Mouse (Mus musculus) forebrain, embryonic 10.5 days (tissue): ENCODE measurements at regions not wholly inside any gene's neighbourhood (a gene's known extent, or its start where the extent isn't known, plus 50 kb on each side); places are given as distances from the start of the nearest gene placed in this dataset.

Source experiments
- DNase-seq: peaks from one replicate; pipeline ENCODE4 v3.0.0-alpha.2; 2017; ENCODE audit warnings: low spot score; ENCODE audit errors: extremely low spot score
- H3K27ac ChIP-seq: fragments of 300-500 bp; sonication (generic); 2 replicates; pipeline ENCODE4 v1.5.1; 2016; ENCODE audit warnings: mild to moderate bottlenecking
- H3K27me3 ChIP-seq: fragments of 300-500 bp; sonication (generic); 2 replicates; pipeline ENCODE4 v1.6.1; 2016; ENCODE audit warnings: mild to moderate bottlenecking; ENCODE audit not compliant: poor library complexity, severe bottlenecking
- H3K36me3 ChIP-seq: fragments of 300-500 bp; sonication (generic); replicated peaks from 2 replicates; pipeline ENCODE4 v1.6.1; 2016; ENCODE audit warnings: mild to moderate bottlenecking, moderate library complexity
- H3K4me1 ChIP-seq: fragments of 300-500 bp; sonication (generic); 2 replicates; pipeline ENCODE4 v1.6.1; 2016
- H3K4me3 ChIP-seq: fragments of 300-500 bp; sonication (generic); 2 replicates; pipeline ENCODE4 v1.5.1; 2016; ENCODE audit warnings: mild to moderate bottlenecking, moderate library complexity
- H3K9me3 ChIP-seq: fragments of 300-500 bp; sonication (generic); 2 replicates; pipeline ENCODE4 v1.6.1; 2016; ENCODE audit warnings: mild to moderate bottlenecking, moderate library complexity
- WGBS: fragments of 180-500 bp; shearing (Covaris S2); methylation state at CpG from one replicate; pipeline ENCODE4 v1.1.7; 2016; 5-methylcytosine and 5-hydroxymethylcytosine counted together

- Histone ChIP-seq H3K27me3 (no peaks in the 10 kb centered on the region), H3K4me1 (no peaks in the 10 kb centered on the region), H3K9me3 (no peaks in the 10 kb centered on the region), H3K36me3 (no peaks in the 10 kb centered on the region), H3K4me3 (no peak overlapping the region), H3K27ac (no peak overlapping the region)
- DNase-seq = no peak
- 86% methylated on average over 9 of the region's 9 CpGs for WGBS
Measured at GRCm38 (mm10) chr12:26679887-26680567, 211.0 kb downstream of the Cmpk2 start.

GRCm38 (mm10) chr12:26665466-26665865 is 196.5 kb downstream of the Cmpk2 start:
- Histone ChIP-seq H3K9me3 (no peaks in the 10 kb centered on the region), H3K4me3 (no peak overlapping the region), H3K4me1 (peaks cover 3% of the 10 kb centered on the region; the same call in 1 of the 2 replicates), H3K27me3 (no peaks in the 10 kb centered on the region), H3K27ac (no peak overlapping the region), H3K36me3 (no peaks in the 10 kb centered on the region)
- DNase-seq = no peak
- 89% methylated on average over 4 of the region's 4 CpGs for WGBS

- Histone ChIP-seq H3K27ac (no peak overlapping the region), H3K4me3 (no peak overlapping the region), H3K27me3 (no peaks in the 10 kb centered on the region), H3K36me3 (no peaks in the 10 kb centered on the region), H3K4me1 (no peaks in the 10 kb centered on the region), H3K9me3 (no peaks in the 10 kb centered on the region)
- no peak for DNase-seq
- 91% methylated on average over 2 of the region's 2 CpGs for WGBS
Measured at GRCm38 (mm10) chr12:26654251-26654650, 185.2 kb downstream of the Cmpk2 start.

- no peaks in the 10 kb centered on the region for H3K27me3 ChIP-seq
- WGBS = 86% methylated on average over 6 of the region's 6 CpGs
Measured at GRCm38 (mm10) chr12:26653781-26654180, 184.8 kb downstream of the Cmpk2 start.

GRCm38 (mm10) chr12:26646141-26646540 is 177.1 kb downstream of the Cmpk2 start:
- Histone ChIP-seq H3K4me1 (0 out of 2 replicates have a peak, but pooled peaks cover 4% of the 10 kb centered on the region), H3K27ac (no peak overlapping the region), H3K4me3 (no peak overlapping the region), H3K27me3 (no peaks in the 10 kb centered on the region), H3K9me3 (no peaks in the 10 kb centered on the region), H3K36me3 (no peaks in the 10 kb centered on the region)
- no peak for DNase-seq

More at GRCm38 (mm10) chr12:26653781-26654180, 184.8 kb downstream of the Cmpk2 start:
- no peaks in the 10 kb centered on the region for H3K4me1 ChIP-seq
- H3K4me3 ChIP-seq = no peak overlapping the region
- no peaks in the 10 kb centered on the region for H3K36me3 ChIP-seq
- H3K9me3 ChIP-seq = no peaks in the 10 kb centered on the region
- no peak overlapping the region for H3K27ac ChIP-seq
- DNase-seq = no peak

- no peaks in the 10 kb centered on the region for H3K27me3 ChIP-seq
- DNase-seq = no peak
- H3K27ac ChIP-seq = peak overlapping the region; percentile 66
- H3K9me3 ChIP-seq = no peaks in the 10 kb centered on the region
- H3K4me1 ChIP-seq = peaks cover 36% of the 10 kb centered on the region
- no peak overlapping the region for H3K4me3 ChIP-seq
- no peaks in the 10 kb centered on the region for H3K36me3 ChIP-seq
- WGBS = 49% methylated on average over 4 of the region's 4 CpGs
Measured at GRCm38 (mm10) chr12:26635665-26636241, 166.7 kb downstream of the Cmpk2 start.

GRCm38 (mm10) chr12:26635253-26635652 is 166.2 kb downstream of the Cmpk2 start:
- 49% methylated on average over 3 of the region's 3 CpGs for WGBS
- no peaks in the 10 kb centered on the region for H3K36me3 ChIP-seq
- H3K27ac ChIP-seq = peak overlapping the region; percentile 66

GRCm38 (mm10) chr12:26631795-26632122 is 162.8 kb downstream of the Cmpk2 start:
- 7% methylated on average over 1 of the region's 1 CpGs for WGBS
- H3K27me3 ChIP-seq = no peaks in the 10 kb centered on the region
- peak overlapping the region; percentile 91 for H3K27ac ChIP-seq
- H3K4me3 ChIP-seq = peak overlapping the region; percentile 33
- peaks cover 38% of the 10 kb centered on the region for H3K4me1 ChIP-seq
- peak; percentile 65 for DNase-seq
- H3K9me3 ChIP-seq = no peaks in the 10 kb centered on the region
- H3K36me3 ChIP-seq = no peaks in the 10 kb centered on the region

More at GRCm38 (mm10) chr12:26635253-26635652, 166.2 kb downstream of the Cmpk2 start:
- DNase-seq = no peak
- H3K9me3 ChIP-seq = no peaks in the 10 kb centered on the region
- peaks cover 38% of the 10 kb centered on the region for H3K4me1 ChIP-seq
- H3K27me3 ChIP-seq = no peaks in the 10 kb centered on the region
- H3K4me3 ChIP-seq = no peak overlapping the region

GRCm38 (mm10) chr12:26631111-26631794 is 162.2 kb downstream of the Cmpk2 start:
- Histone ChIP-seq H3K27ac (peak overlapping the region; percentile 91), H3K4me1 (peaks cover 38% of the 10 kb centered on the region), H3K36me3 (no peaks in the 10 kb centered on the region), H3K27me3 (no peaks in the 10 kb centered on the region), H3K4me3 (peak overlapping the region; percentile 33), H3K9me3 (no peaks in the 10 kb centered on the region)
- peak; percentile 49 for DNase-seq
- 6% methylated on average over 4 of the region's 4 CpGs for WGBS

- Histone ChIP-seq H3K9me3 (no peaks in the 10 kb centered on the region), H3K27ac (peak overlapping the region; percentile 44), H3K4me1 (peaks cover 12% of the 10 kb centered on the region; the same call in 1 of the 2 replicates), H3K36me3 (no peaks in the 10 kb centered on the region), H3K27me3 (no peaks in the 10 kb centered on the region), H3K4me3 (no peak overlapping the region)
- 82% methylated on average over 12 of the region's 12 CpGs for WGBS
- DNase-seq = no peak
Measured at GRCm38 (mm10) chr12:26621135-26621932, 152.3 kb downstream of the Cmpk2 start.

- Histone ChIP-seq H3K36me3 (no peaks in the 10 kb centered on the region), H3K27ac (peak overlapping the region; percentile 31; the same call in 1 of the 2 replicates), H3K9me3 (no peaks in the 10 kb centered on the region), H3K27me3 (no peaks in the 10 kb centered on the region), H3K4me1 (peaks cover 12% of the 10 kb centered on the region; the same call in 1 of the 2 replicates), H3K4me3 (no peak overlapping the region)
- DNase-seq = no peak
- WGBS = 84% methylated on average over 8 of the region's 8 CpGs
Measured at GRCm38 (mm10) chr12:26620501-26621134, 151.6 kb downstream of the Cmpk2 start.

GRCm38 (mm10) chr12:26617969-26618368 is 149.0 kb downstream of the Cmpk2 start:
- DNase-seq = no peak
- no peaks in the 10 kb centered on the region for H3K27me3 ChIP-seq
- no peak overlapping the region for H3K27ac ChIP-seq
- no peaks in the 10 kb centered on the region for H3K36me3 ChIP-seq
- WGBS = 83% methylated on average over 3 of the region's 3 CpGs
- H3K9me3 ChIP-seq = no peaks in the 10 kb centered on the region
- H3K4me1 ChIP-seq = peaks cover 15% of the 10 kb centered on the region; the same call in 1 of the 2 replicates
- H3K4me3 ChIP-seq = no peak overlapping the region
